Mouse (Mus musculus) ES-E14 (cell line): ENCODE data around the gene Pcdh9. TPM values are rescaled to one million over a fixed set of nuclear protein-coding genes. Genes with fewer than 3 reads are reported as not detected.

Source experiments
- DNase-seq: peaks from one replicate; pipeline ENCODE4 v3.0.0-alpha.2; 2013; ENCODE audit warnings: low read depth, low spot score
- H3K27ac ChIP-seq: 2 replicates; pipeline ENCODE4 v1.5.1; 2012; ENCODE audit warnings: low read depth, mild to moderate bottlenecking, low read length, moderate library complexity, mixed read lengths; ENCODE audit not compliant: poor library complexity, insufficient read depth, severe bottlenecking
- H3K36me3 ChIP-seq: 2 replicates; pipeline ENCODE4 v1.6.1; 2012; ENCODE audit warnings: mild to moderate bottlenecking, low read length, moderate library complexity, mixed read lengths; ENCODE audit not compliant: control insufficient read depth, poor library complexity, insufficient read depth, severe bottlenecking
- H3K4me1 ChIP-seq, 2 experiments: fragments of 150-350 bp in 1 of 2; sonication (generic) in 1 of 2; 2 replicates each; pipeline ENCODE4 v1.6.1; 2012; ENCODE audit warnings: low read length in 2 of 2, mild to moderate bottlenecking in 1 of 2, mixed read lengths in 1 of 2; ENCODE audit not compliant: control insufficient read depth in 2 of 2, insufficient read depth in 2 of 2, poor library complexity in 1 of 2
- H3K4me3 ChIP-seq, 2 experiments: fragments of 150-350 bp in 1 of 2; sonication (generic) in 1 of 2; 2 replicates each; pipeline ENCODE4 v1.5.1; 2012; ENCODE audit warnings: low read length in 2 of 2, low read depth in 1 of 2, mild to moderate bottlenecking in 1 of 2, mixed read lengths in 1 of 2; ENCODE audit not compliant: insufficient read depth in 1 of 2, poor library complexity in 1 of 2, severe bottlenecking in 1 of 2
- H3K9ac ChIP-seq: 2 replicates; pipeline ENCODE4 v1.6.1; 2012; ENCODE audit warnings: low read depth, mild to moderate bottlenecking, low read length, mixed read lengths; ENCODE audit not compliant: poor library complexity, insufficient read depth, severe bottlenecking
- H3K9me3 ChIP-seq: fragments of 150-350 bp; sonication (generic); 2 replicates; pipeline ENCODE4 v1.6.1; 2012; ENCODE audit warnings: low read depth, mild to moderate bottlenecking, low read length; ENCODE audit not compliant: control insufficient read depth, insufficient read depth
- CHD2 ChIP-seq: IDR thresholded peaks from 2 replicates; pipeline ENCODE4 v1.6.1; 2014; ENCODE audit warnings: mild to moderate bottlenecking, low read depth, low read length, inconsistent platforms
- HCFC1 ChIP-seq: IDR thresholded peaks from 2 replicates; pipeline ENCODE4 v1.6.1; 2012; ENCODE audit warnings: low read length, inconsistent platforms, borderline replicate concordance; ENCODE audit not compliant: insufficient read depth
- MAFK ChIP-seq: IDR thresholded peaks from 2 replicates; pipeline ENCODE4 v1.6.1; 2014; ENCODE audit warnings: mild to moderate bottlenecking, low read depth, low read length, inconsistent platforms; ENCODE audit not compliant: insufficient read depth
- ZC3H11A ChIP-seq: IDR thresholded peaks from 2 replicates; pipeline ENCODE4 v1.6.1; 2012; ENCODE audit warnings: low read depth, mild to moderate bottlenecking, inconsistent platforms, low read length, borderline replicate concordance
- ZNF384 ChIP-seq: IDR thresholded peaks from 2 replicates; pipeline ENCODE4 v1.6.1; 2012; ENCODE audit warnings: low read depth, low read length, inconsistent platforms
- in situ Hi-C, 2 experiments: fragments of 600-800 bp; cut with MboI; formaldehyde crosslinking; loops; one replicate each; pipeline ENCODE4 v1.15.1; 2025; ENCODE audit warnings: low sequenced_read_pairs in 2 of 2, inconsistent platforms in 1 of 2; ENCODE audit not compliant: unreplicated experiment in 2 of 2
- total RNA-seq: library from RNA; depleted of rRNA; stranded (reverse); fragments of 300-350 nt; gene quantifications from 2 replicates; pipeline ENCODE4 v1.2.3, GENCODE M21; 2012

Gene Pcdh9
- total RNA-seq, 1 experiment, result 0.71 TPM

- H3K27ac ChIP-seq, result no peak overlapping the region
- H3K9ac ChIP-seq, result no peak overlapping the region
- H3K36me3 ChIP-seq, result no peaks in the 10 kb centered on the region
- no peaks in the 10 kb centered on the region for H3K4me1 ChIP-seq
- in situ Hi-C loops, result loop anchor here in 1 of 2 experiments (25.0 kb wide), 1 partner anchor 553 kb away; no protein-coding TSS in a partner anchor
- DNase-seq, result no peak
- H3K4me3 ChIP-seq, result peak overlapping the region; percentile 60 to 64
- no peaks in the 10 kb centered on the region for H3K9me3 ChIP-seq
- TF ChIP-seq ZNF384, result no peak
- TF ChIP-seq ZC3H11A, result no peak
- no peak for TF ChIP-seq MAFK
- no peak for TF ChIP-seq HCFC1
- TF ChIP-seq CHD2, result no peak
These were observed 500 bp downstream of the Pcdh9 start for GRCm38 (mm10) chr14:93889839-93890518.

- H3K36me3 ChIP-seq, result no peaks in the 10 kb centered on the region
- no peak for TF ChIP-seq ZNF384
- no peak for TF ChIP-seq MAFK
- TF ChIP-seq ZC3H11A, result no peak
- TF ChIP-seq HCFC1, result no peak
- TF ChIP-seq CHD2, result no peak
- no peaks in the 10 kb centered on the region for H3K4me1 ChIP-seq
- H3K9me3 ChIP-seq, result no peaks in the 10 kb centered on the region
- no peak overlapping the region for H3K27ac ChIP-seq
- H3K4me3 ChIP-seq, result no peak overlapping the region
- no peak overlapping the region for H3K9ac ChIP-seq
- in situ Hi-C loops, result loop anchor here in 1 of 2 experiments (25.0 kb wide), 1 partner anchor 552 kb away; no protein-coding TSS in a partner anchor
- no peak for DNase-seq
These were observed 1.2 kb downstream of the Pcdh9 start for GRCm38 (mm10) chr14:93889231-93889630.

GRCm38 (mm10) chr14:93888346-93888745 lies 2.1 kb downstream of the Pcdh9 start:
- no peak for DNase-seq
- Histone ChIP-seq H3K4me1 (no peaks in the 10 kb centered on the region), H3K9me3 (no peaks in the 10 kb centered on the region), H3K36me3 (no peaks in the 10 kb centered on the region), H3K9ac (no peak overlapping the region), H3K27ac (no peak overlapping the region), H3K4me3 (no peak overlapping the region)
- no peak for TF ChIP-seq MAFK
- no peak for TF ChIP-seq HCFC1
- TF ChIP-seq ZC3H11A, result no peak
- no peak for TF ChIP-seq CHD2
- no peak for TF ChIP-seq ZNF384
- in situ Hi-C loops, result loop anchor here in 1 of 2 experiments (25.0 kb wide), 1 partner anchor 551 kb away; no protein-coding TSS in a partner anchor

- no peak overlapping the region for H3K9ac ChIP-seq
- H3K9me3 ChIP-seq, result no peaks in the 10 kb centered on the region
- H3K36me3 ChIP-seq, result no peaks in the 10 kb centered on the region
- no peaks in the 10 kb centered on the region for H3K4me1 ChIP-seq
- H3K27ac ChIP-seq, result no peak overlapping the region
- TF ChIP-seq ZC3H11A, result no peak
- no peak for TF ChIP-seq ZNF384
- TF ChIP-seq MAFK, result no peak
- no peak for TF ChIP-seq CHD2
- no peak for TF ChIP-seq HCFC1
- no peak for DNase-seq
- no peak overlapping the region for H3K4me3 ChIP-seq
- in situ Hi-C loops, result loop anchor here in 1 of 2 experiments (25.0 kb wide), 1 partner anchor 550 kb away; no protein-coding TSS in a partner anchor
These were observed 3.4 kb downstream of the Pcdh9 start for GRCm38 (mm10) chr14:93887066-93887465.
